Mouse (Mus musculus) Patski (cell line): ENCODE results near the gene Tmem189. TPM values are rescaled to one million over a fixed set of nuclear protein-coding genes. Genes with fewer than 3 reads are reported as not detected.

Source experiments
- ATAC-seq: fragments of 100-300 bp; one replicate; pipeline ENCODE4 v1.8.0; 2021
- CTCF ChIA-PET: fragments of 350-600 bp; sonication (Branson Sonifier 250); formaldehyde crosslinking; loops from one replicate; lab custom pipeline; 2022; ENCODE audit warnings: inconsistent platforms; lab: Charles Lee
- POLR2A ChIA-PET: fragments of 350-600 bp; sonication (Branson Sonifier 250); formaldehyde crosslinking; loops from one replicate; lab custom pipeline; 2022; ENCODE audit warnings: antibody characterized with exemption, inconsistent platforms; lab: Charles Lee
- DNase-seq: peaks from one replicate; pipeline ENCODE4 v3.0.0-alpha.2; 2011; ENCODE audit warnings: low read depth, low spot score
- H3K27me3 ChIP-seq: fragments of 371-371 bp; one replicate; pipeline ENCODE4 v1.5.1; 2021
- CTCF ChIP-seq: fragments of 100-300 bp; IDR thresholded peaks from one replicate; pipeline ENCODE4 v1.5.1; 2021
- in situ Hi-C: fragments of 300-500 bp; cut with MboI; formaldehyde crosslinking; loops from 3 replicates; pipeline ENCODE4 v1.11.1; 2018; ENCODE audit warnings: low pct_unique_long_range_greater_than_20kb, mixed read lengths
- polyA plus RNA-seq: library from polyadenylated mRNA; unstranded; gene quantifications from one replicate; pipeline ENCODE4 v1.2.3, GENCODE M21; 2021

Gene Tmem189
- 36.1 TPM for polyA plus RNA-seq

DNA sequence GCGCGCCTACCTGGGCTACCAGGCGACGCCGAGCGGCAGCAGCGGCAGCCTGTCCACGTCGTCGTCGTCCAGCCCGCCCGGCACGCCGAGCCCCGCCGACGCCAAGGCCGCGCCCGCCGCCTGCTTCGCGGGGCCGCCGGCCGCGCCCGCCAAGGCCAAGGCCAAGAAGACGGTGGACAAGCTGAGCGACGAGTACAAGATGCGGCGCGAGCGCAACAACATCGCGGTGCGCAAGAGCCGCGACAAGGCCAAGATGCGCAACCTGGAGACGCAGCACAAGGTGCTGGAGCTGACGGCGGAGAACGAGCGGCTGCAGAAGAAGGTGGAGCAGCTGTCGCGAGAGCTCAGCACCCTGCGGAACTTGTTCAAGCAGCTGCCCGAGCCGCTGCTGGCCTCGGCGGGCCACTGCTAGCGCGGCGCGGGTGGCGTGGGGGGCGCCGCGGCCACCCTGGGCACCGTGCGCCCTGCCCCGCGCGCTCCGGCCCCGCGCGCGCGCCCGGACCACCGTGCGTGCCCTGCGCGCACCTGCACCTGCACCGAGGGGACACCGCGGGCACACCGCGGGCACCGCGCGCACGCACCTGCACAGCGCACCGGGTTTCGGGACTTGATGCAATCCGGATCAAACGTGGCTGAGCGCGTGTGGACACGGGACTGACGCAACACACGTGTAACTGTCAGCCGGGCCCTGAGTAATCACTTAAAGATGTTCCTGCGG, at the start of gene Tmem189:
TSS of gene Tmem189 (minus strand) at position 322 of the 718 bp plus-strand sequence.
- ChIA-PET POLR2A (interaction anchor here (0.7 to 2.9 kb wide), 8 partner anchors 14 to 202 kb away, joined by 3 to 11 read pairs (median 4); no protein-coding TSS in a partner anchor), CTCF (no interaction called here)
- TF ChIP-seq CTCF: no peak
- no peak for DNase-seq
- in situ Hi-C loops: loop anchor here (5.0 kb wide), 2 partner anchors 88 to 203 kb away; no protein-coding TSS in a partner anchor
- no peaks in the 10 kb centered on the region for H3K27me3 ChIP-seq
- no peak for ATAC-seq

DNA sequence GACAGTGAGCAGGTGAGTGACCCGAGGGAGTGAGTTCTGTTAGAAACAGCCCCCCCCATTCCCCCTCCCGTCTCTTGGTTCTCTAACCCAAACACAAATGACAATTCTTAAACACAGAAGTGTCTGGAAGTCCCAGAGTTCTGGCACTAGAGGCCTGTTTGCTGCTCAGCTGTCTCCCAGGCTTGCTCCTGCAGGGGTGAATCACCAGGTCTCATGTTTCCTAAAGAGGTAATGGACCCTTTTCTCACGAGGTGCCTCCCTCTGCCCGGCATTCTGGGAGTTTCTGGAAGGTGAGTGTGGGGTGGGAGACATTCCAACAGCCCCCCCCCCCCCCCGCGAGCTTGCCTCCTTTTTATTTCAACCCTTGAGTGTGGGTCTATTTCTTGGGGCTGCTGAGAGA, 49.4 kb upstream of the Tmem189 start:
- ChIA-PET POLR2A (interaction anchor here (0.7 to 2.0 kb wide), 4 partner anchors 10 to 83 kb away, joined by 4 to 5 read pairs (median 4); no protein-coding TSS in a partner anchor), CTCF (interaction anchor here (0.9 to 1.2 kb wide), 2 partner anchors 11 to 25 kb away, joined by 3 read pairs; no protein-coding TSS in a partner anchor)
- in situ Hi-C loops: no loop called here
- H3K27me3 ChIP-seq: no peaks in the 10 kb centered on the region
- no peak for ATAC-seq
- no peak for TF ChIP-seq CTCF
- no peak for DNase-seq

DNA sequence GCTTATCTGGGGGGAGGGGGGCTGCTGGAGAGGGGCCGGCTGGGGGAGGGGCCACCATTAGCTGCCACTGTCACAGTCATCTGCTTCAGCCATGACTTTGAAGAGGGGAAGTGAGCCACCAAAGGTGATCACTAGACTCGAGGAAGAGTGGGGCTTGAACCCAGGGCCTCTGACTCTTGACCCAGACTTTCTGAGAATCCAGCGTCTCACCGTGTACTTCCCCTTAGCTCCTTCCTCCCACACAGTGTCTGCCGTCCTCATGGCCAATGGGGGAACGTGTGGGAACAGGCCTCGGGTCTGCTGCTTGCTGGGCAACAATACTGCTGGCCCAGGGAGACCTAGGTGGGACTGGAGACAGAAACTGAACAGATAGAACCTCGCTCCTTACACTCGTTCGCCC, 45.2 kb upstream of the Tmem189 start:
- DNase-seq: no peak
- TF ChIP-seq CTCF: no peak
- no peak for ATAC-seq
- CTCF ChIA-PET: interaction anchor here (1.2 kb wide), 1 partner anchor 10 kb away, joined by 4 read pairs; no protein-coding TSS in a partner anchor
- H3K27me3 ChIP-seq: no peaks in the 10 kb centered on the region
- POLR2A ChIA-PET: no interaction called here
- in situ Hi-C loops: no loop called here

DNA sequence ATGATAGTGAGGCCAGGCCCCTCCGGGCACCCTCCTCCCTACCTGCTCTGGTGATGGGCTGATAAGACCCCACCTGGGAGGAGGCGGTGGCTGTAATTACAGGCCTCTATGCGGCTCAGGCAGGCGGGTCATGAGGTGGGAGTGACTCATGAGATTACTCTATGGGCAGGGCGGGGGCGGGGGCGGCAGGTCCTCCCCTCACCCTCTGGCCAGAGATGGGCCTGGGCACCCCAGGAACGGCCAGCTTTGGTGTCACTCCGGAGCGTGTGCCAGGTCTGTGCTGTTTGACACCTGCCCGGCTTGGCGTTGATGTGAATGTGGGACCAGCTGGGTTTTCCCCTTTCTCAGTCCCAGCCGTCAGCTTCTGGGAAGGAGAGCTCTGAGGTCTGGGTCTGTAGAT, 41.5 kb upstream of the Tmem189 start:
- CTCF ChIA-PET: interaction anchor here (0.8 to 1.1 kb wide), 5 partner anchors 15 to 47 kb away, joined by 3 read pairs; no protein-coding TSS in a partner anchor
- in situ Hi-C loops: no loop called here
- DNase-seq (no peak), ATAC-seq (peak; percentile 14)
- no peak for TF ChIP-seq CTCF
- POLR2A ChIA-PET: interaction anchor here (1.1 to 2.0 kb wide), 2 partner anchors 40 to 42 kb away, joined by 3 to 6 read pairs; partner anchors contain the start of gene Tmem189
- H3K27me3 ChIP-seq: no peaks in the 10 kb centered on the region

DNA sequence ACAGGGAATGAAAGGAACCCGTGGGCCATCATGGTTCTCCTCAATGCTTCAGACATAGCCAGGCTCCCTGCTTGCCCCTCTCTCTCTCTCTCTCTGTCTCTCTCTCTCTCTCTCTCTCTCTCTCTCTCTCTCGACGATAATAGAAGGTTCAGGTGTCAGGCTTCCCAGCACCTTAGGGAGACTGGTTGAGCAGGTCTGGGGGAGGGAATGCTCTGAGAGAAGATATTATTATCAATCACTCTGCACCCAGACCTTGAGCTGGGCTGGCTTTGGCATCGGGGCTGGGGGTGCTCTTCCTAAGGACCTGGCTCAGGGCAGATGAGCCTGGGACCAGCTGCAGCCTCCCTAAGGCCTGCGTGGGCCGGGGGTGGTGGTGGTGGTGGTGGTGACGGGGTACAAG, 40.4 kb upstream of the Tmem189 start:
- POLR2A ChIA-PET: interaction anchor here (0.6 to 2.0 kb wide), 3 partner anchors 8 to 254 kb away, joined by 3 to 6 read pairs (median 4); partner anchors contain the start of gene Tmem189
- in situ Hi-C loops: no loop called here
- CTCF ChIA-PET: interaction anchor here (0.9 kb wide), 1 partner anchor 14 kb away, joined by 3 read pairs; no protein-coding TSS in a partner anchor

DNA sequence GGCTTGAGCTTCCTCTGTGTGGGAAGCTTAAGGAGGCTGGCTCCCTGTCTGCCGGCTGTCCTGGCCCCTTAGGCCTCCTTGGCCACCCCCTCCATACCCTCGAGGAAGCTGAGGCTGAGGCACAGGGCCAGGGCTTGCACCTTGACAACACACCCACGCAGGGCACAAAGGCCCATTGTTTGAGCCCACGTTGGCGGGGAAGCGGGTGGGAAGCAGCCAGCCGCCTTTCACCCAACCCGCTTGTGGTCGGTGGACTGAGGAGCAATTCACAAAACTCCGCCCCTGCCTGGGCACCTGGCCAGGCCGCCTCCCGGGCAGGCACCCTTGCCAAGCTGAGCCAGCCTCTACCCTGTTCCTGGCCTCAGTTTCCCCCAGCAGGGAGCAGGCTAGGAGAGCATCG, 37.5 kb upstream of the Tmem189 start:
- in situ Hi-C loops: no loop called here
- CTCF ChIA-PET: interaction anchor here (1.0 to 1.5 kb wide), 2 partner anchors 10 to 13 kb away, joined by 3 to 4 read pairs; no protein-coding TSS in a partner anchor
- H3K27me3 ChIP-seq: no peaks in the 10 kb centered on the region
- TF ChIP-seq CTCF: no peak
- peak; percentile 87 for DNase-seq
- peak; percentile 65 for ATAC-seq
- POLR2A ChIA-PET: interaction anchor here (0.8 to 1.4 kb wide), 2 partner anchors 10 to 48 kb away, joined by 3 to 4 read pairs; no protein-coding TSS in a partner anchor

More for the DNA sequence above, 40.4 kb upstream of the Tmem189 start:
- no peak for TF ChIP-seq CTCF
- no peaks in the 10 kb centered on the region for H3K27me3 ChIP-seq
- DNase-seq: no peak
- ATAC-seq: no peak

DNA sequence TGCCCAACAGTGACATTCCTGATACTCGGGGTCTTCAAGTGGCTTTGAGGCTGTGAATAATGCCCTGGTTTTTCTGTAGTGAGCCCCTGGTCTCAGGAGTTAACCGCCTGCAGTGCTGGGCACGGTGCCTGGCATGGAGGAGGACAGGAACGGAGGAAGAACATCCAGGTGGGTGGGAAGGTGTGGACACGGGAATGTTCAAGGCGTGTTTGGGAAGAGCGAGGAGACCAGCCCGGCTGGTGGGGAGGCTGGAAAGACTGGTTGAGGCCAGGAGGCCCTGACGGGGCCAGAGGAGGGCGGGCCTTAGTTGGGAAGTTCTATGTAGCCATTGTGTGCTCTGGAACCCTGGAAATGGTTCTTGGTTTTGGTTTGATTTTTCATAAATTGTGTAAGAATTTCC, 36.3 kb upstream of the Tmem189 start:
- DNase-seq (no peak), ATAC-seq (no peak)
- ChIA-PET POLR2A (no interaction called here), CTCF (no interaction called here)
- H3K27me3 ChIP-seq: no peaks in the 10 kb centered on the region
- TF ChIP-seq CTCF: no peak
- in situ Hi-C loops: no loop called here

DNA sequence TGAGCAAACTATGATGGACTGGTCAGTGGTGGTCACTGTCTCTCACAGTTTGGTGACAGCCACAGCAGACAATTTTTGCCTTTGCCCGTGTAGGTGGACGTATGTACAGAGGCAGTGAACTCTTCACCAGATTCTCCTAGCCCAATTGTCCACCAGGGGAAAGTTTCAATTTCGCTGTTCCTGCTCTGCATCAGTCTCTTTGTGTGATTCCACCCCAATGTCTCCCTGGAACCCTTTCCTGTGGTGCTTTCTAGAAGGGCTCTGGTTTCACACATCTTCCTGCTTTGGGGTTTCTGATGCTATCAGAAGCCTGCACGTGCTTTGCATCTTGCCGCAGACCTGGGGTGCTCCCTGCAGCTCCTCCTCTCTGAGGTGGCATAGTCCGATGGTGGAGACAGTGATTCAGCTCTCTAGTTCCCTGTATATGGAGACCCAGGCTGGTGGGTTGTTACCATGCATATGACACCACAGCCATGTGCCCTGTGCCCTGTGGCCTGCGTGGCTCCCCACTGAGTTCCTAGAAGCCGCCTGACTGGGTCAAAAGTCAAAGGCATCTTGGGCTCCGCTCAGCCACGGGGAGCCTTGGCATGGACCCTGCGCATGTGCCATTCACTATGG, 34.1 kb upstream of the Tmem189 start:
- H3K27me3 ChIP-seq: no peaks in the 10 kb centered on the region
- in situ Hi-C loops: no loop called here
- ATAC-seq (no peak), DNase-seq (no peak)
- POLR2A ChIA-PET: no interaction called here
- TF ChIP-seq CTCF: no peak
- CTCF ChIA-PET: no interaction called here

DNA sequence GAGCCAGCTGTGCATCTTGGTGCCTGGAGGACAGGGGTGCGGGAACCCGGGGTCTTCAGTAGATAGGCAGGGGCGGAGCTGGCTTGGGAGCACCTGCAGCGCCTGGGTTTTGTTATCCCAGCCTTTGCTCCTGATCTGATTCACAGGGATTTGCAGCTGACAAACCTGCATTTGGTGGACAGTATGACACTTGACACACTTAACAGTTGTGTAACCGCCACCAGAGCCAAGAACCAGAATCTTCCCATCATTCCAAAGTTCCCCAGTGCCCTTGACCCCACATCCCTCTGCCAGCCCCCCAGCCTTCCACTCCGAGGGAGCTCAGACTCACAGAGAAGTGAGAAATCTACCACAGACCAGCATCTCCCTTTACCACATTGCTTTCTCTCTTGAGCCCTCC, 32.9 kb upstream of the Tmem189 start:
- DNase-seq (no peak), ATAC-seq (no peak)
- in situ Hi-C loops: no loop called here
- no peak for TF ChIP-seq CTCF
- CTCF ChIA-PET: no interaction called here
- POLR2A ChIA-PET: no interaction called here
- no peaks in the 10 kb centered on the region for H3K27me3 ChIP-seq

DNA sequence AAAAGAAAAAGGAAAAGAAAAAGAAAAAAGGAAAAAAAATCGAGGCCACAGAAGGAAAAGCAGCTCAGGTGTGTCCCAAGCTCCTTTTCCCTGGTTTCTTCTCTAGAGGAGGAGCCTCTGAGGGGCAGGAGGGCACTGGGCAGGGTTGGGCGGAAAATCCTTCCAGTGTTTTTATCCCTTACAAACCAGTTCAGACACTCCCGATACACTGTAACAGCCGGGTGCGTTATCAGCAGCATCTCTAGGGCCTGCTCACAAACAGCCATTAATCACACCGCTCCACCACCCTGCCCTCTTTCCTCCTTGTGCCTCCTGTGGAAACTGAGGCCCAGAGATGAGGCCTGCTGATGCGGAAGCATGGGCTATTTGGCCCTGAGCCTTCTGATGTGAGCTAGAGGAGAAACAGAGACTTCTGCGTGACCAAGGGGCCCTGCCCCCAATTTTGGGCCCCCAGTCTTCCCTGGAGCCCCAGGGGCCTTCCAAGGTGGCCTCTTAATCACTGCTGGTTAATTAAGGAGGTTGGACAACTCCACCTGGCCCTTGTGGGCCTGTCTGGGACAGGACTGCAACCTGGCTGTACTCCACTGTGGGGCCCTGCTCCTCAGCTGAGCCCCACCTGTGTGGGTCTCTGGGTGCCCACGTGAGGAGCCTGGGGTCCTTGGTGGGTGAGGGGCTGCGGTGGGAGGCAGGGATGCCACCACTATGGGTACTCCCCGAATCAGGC, 31.7 kb upstream of the Tmem189 start:
- ATAC-seq (no peak), DNase-seq (no peak)
- H3K27me3 ChIP-seq: no peaks in the 10 kb centered on the region
- in situ Hi-C loops: no loop called here
- ChIA-PET POLR2A (no interaction called here), CTCF (interaction anchor here (1.3 kb wide), 1 partner anchor 21 kb away, joined by 3 read pairs; no protein-coding TSS in a partner anchor)
- TF ChIP-seq CTCF: no peak
